Mouse (Mus musculus) liver, postnatal 0 days (tissue): Measurements from ENCODE around the gene Slc47a2.

ENCODE experiments used
- CTCF ChIP-seq: sonication (generic); IDR thresholded peaks from 2 replicates; pipeline ENCODE4 v1.5.1; 2016; ENCODE audit warnings: antibody characterized with exemption, low read depth
- EP300 ChIP-seq: IDR thresholded peaks from 2 replicates; pipeline ENCODE4 v1.6.1; 2016; ENCODE audit warnings: antibody characterized with exemption, low read depth, mild to moderate bottlenecking

GRCm38 (mm10) chr11:61388936-61389335, 46.3 kb upstream of the Slc47a2 start:
- TF ChIP-seq CTCF (no peak), EP300 (no peak)
